Mouse (Mus musculus) MEL-GATA-1-ER (cell line): ENCODE data around the gene Ccl21b.
"Not testable (repeated sequence)": the region's sequence is repeated elsewhere in the genome, so short reads cannot be mapped to it uniquely, and the experiment has no call there.

Experiments
- DNase-seq: peaks from one replicate; pipeline ENCODE4 v3.0.0-alpha.2; 2012; ENCODE audit warnings: low read depth; ENCODE audit errors: extremely low read depth

The Ccl21b gene

GRCm38 (mm10) chr4:42255467-42255866 is at the start of gene Ccl21b:
TSS of gene Ccl21b (plus strand) at chr4:42255767.
- DNase-seq: not testable (repeated sequence)

GRCm38 (mm10) chr4:42240339-42240738 is 15.2 kb upstream of the Ccl21b start, which contains the start of gene Gm10600:
TSS of gene Gm10600 (plus strand) at chr4:42240639.
- DNase-seq: not testable (repeated sequence)

- DNase-seq: not testable (repeated sequence)
These were observed 38.4 kb downstream of the Ccl21b start, which contains the start of gene Gm21953 for GRCm38 (mm10) chr4:42293967-42294366. TSS of gene Gm21953 (plus strand) at chr4:42294267.
